Mouse (Mus musculus) heart, postnatal 10 days (tissue): ENCODE results near the gene Gm13279. TPM values are rescaled to one million over a fixed set of nuclear protein-coding genes. Genes with fewer than 3 reads are reported as not detected.
"Not testable (repeated sequence)": the region's sequence is repeated elsewhere in the genome, so short reads cannot be mapped to it uniquely, and the experiment has no call there.

Experiments used
- DNase-seq, 2 experiments: peaks; one replicate each; pipeline ENCODE4 v3.0.0; 2021
- intact Hi-C: fragments of 180-260 bp; cut with DNase I; formaldehyde crosslinking; loops from one replicate; pipeline ENCODE4 v1.15.1; 2025
- total RNA-seq, 2 experiments: library from RNA; stranded (reverse); gene quantifications; 2 replicates each; pipeline ENCODE4 v1.2.3; 2021

Gm13279 gene
- not detected for total RNA-seq

GRCm38 (mm10) chr4:88797097-88797496, at the start of gene Gm13279:
Gene Gm13279 (plus strand): TSS chr4:88797397.
- intact Hi-C loops, DNase-seq: not testable (repeated sequence)

- no peak for DNase-seq
- intact Hi-C loops, result no loop called here
These were observed 47.3 kb upstream of the Gm13279 start for GRCm38 (mm10) chr4:88749926-88750325.

- DNase-seq, result peak; percentile 71 to 80
- intact Hi-C loops, result loop anchor here (2.0 kb wide), 1 partner anchor 58 kb away; no protein-coding TSS in a partner anchor
These were observed 42.3 kb upstream of the Gm13279 start, which contains the start of gene Gm13271 for GRCm38 (mm10) chr4:88754818-88755340. Gene Gm13271 (plus strand): TSS chr4:88754868.

- intact Hi-C loops, result loop anchor here (2.0 kb wide), 1 partner anchor 16 kb away; no protein-coding TSS in a partner anchor
- DNase-seq, result peak; percentile 12 to 52
These were observed 40.4 kb upstream of the Gm13279 start for GRCm38 (mm10) chr4:88756581-88757513.

- intact Hi-C loops, result loop anchor here (2.0 kb wide), 1 partner anchor 17 kb away; no protein-coding TSS in a partner anchor
- peak; percentile 93 to 94 for DNase-seq
These were observed 39.6 kb upstream of the Gm13279 start for GRCm38 (mm10) chr4:88757628-88758031.

- peak in 1 of 2 experiments; percentile 4 for DNase-seq
- intact Hi-C loops, result not testable (repeated sequence)
These were observed 38.4 kb upstream of the Gm13279 start for GRCm38 (mm10) chr4:88758751-88759150.

GRCm38 (mm10) chr4:88759610-88760268, 37.5 kb upstream of the Gm13279 start, which contains the start of gene Gm13283:
Gene Gm13283 (plus strand): TSS chr4:88760119.
- intact Hi-C loops, result not testable (repeated sequence)
- peak; percentile 42 to 56 for DNase-seq

- intact Hi-C loops, result not testable (repeated sequence)
These were observed 36.8 kb upstream of the Gm13279 start for GRCm38 (mm10) chr4:88760431-88760830.

GRCm38 (mm10) chr4:88761776-88762175, 35.4 kb upstream of the Gm13279 start:
- DNase-seq, result peak; percentile 76 to 77
- intact Hi-C loops, result not testable (repeated sequence)

More at GRCm38 (mm10) chr4:88760431-88760830, 36.8 kb upstream of the Gm13279 start:
- DNase-seq, result peak; percentile 77 to 88

GRCm38 (mm10) chr4:88762341-88762740, 34.9 kb upstream of the Gm13279 start:
- DNase-seq, result peak; percentile 19 to 21
- intact Hi-C loops, result not testable (repeated sequence)

- intact Hi-C loops, result not testable (repeated sequence)
- peak; percentile 67 to 70 for DNase-seq
These were observed 33.7 kb upstream of the Gm13279 start for GRCm38 (mm10) chr4:88763384-88764018.

GRCm38 (mm10) chr4:88773534-88773933, 23.7 kb upstream of the Gm13279 start, which contains the start of gene Gm13290:
Gene Gm13290 (plus strand): TSS chr4:88773834.
- intact Hi-C loops, DNase-seq: not testable (repeated sequence)

GRCm38 (mm10) chr4:88776622-88777021, 20.6 kb upstream of the Gm13279 start, which contains the start of gene Gm13289:
Gene Gm13289 (plus strand): TSS chr4:88776922.
- DNase-seq, result not testable (repeated sequence)

GRCm38 (mm10) chr4:88779550-88779949, 17.6 kb upstream of the Gm13279 start, which contains the start of gene Gm13272:
Gene Gm13272 (plus strand): TSS chr4:88779850.
- DNase-seq, intact Hi-C loops: not testable (repeated sequence)

More at GRCm38 (mm10) chr4:88776622-88777021, 20.6 kb upstream of the Gm13279 start, which contains the start of gene Gm13289:
- intact Hi-C loops, result not testable (repeated sequence)

- peak in 1 of 2 experiments; percentile 6 for DNase-seq
- intact Hi-C loops, result not testable (repeated sequence)
These were observed 16.9 kb upstream of the Gm13279 start for GRCm38 (mm10) chr4:88780320-88780719.

GRCm38 (mm10) chr4:88781831-88782230, 15.4 kb upstream of the Gm13279 start, which contains the start of gene Ifnz:
Gene Ifnz (plus strand): TSS chr4:88782131.
- intact Hi-C loops, DNase-seq: not testable (repeated sequence)

GRCm38 (mm10) chr4:88782335-88782734, 14.9 kb upstream of the Gm13279 start:
- intact Hi-C loops, result not testable (repeated sequence)
- peak; percentile 20 to 38 for DNase-seq

GRCm38 (mm10) chr4:88785409-88785808, 11.8 kb upstream of the Gm13279 start, which contains the start of gene Gm13276:
Gene Gm13276 (plus strand): TSS chr4:88785709.
- intact Hi-C loops, DNase-seq: not testable (repeated sequence)

- intact Hi-C loops, result not testable (repeated sequence)
- DNase-seq, result peak; percentile 73 to 82
These were observed 8.8 kb upstream of the Gm13279 start, which contains the start of gene Gm13277 for GRCm38 (mm10) chr4:88788402-88788801. Gene Gm13277 (plus strand): TSS chr4:88788632.
